Mouse (Mus musculus) forebrain, embryonic 11.5 days (tissue): ENCODE results near the gene Neb. TPM values are rescaled to one million over a fixed set of nuclear protein-coding genes. Genes with fewer than 3 reads are reported as not detected.

Experiments used
- ATAC-seq: fragments of 200-750 bp; cut with Nextera tagmentation; replicated peaks from 2 replicates; pipeline ENCODE4 v1.8.0; 2017; ENCODE audit warnings: moderate TSS enrichment; ENCODE audit not compliant: low FRiP score
- DNase-seq: peaks from one replicate; pipeline ENCODE4 v3.0.0-alpha.2; 2017; ENCODE audit warnings: low spot score
- H3K27ac ChIP-seq: fragments of 300-500 bp; sonication (generic); 2 replicates; pipeline ENCODE4 v1.5.1; 2014; ENCODE audit warnings: low read depth, low read length
- H3K27me3 ChIP-seq: fragments of 300-500 bp; sonication (generic); 2 replicates; pipeline ENCODE4 v1.6.1; 2014; ENCODE audit warnings: mild to moderate bottlenecking, low read length, mixed read lengths; ENCODE audit not compliant: control insufficient read depth, insufficient read depth
- H3K36me3 ChIP-seq: fragments of 300-500 bp; sonication (generic); 2 replicates; pipeline ENCODE4 v1.6.1; 2014; ENCODE audit warnings: mild to moderate bottlenecking, low read length, moderate library complexity, mixed read lengths; ENCODE audit not compliant: control insufficient read depth, insufficient read depth
- H3K4me1 ChIP-seq: fragments of 300-500 bp; sonication (generic); replicated peaks from 2 replicates; pipeline ENCODE4 v1.6.1; 2014; ENCODE audit warnings: low read length, mixed read lengths; ENCODE audit not compliant: control insufficient read depth, insufficient read depth
- H3K4me2 ChIP-seq: fragments of 300-500 bp; sonication (generic); 2 replicates; pipeline ENCODE4 v1.6.1; 2014; ENCODE audit warnings: low read depth, mild to moderate bottlenecking, low read length, moderate library complexity, mixed read lengths; ENCODE audit not compliant: severe bottlenecking
- H3K4me3 ChIP-seq: fragments of 300-500 bp; sonication (generic); 2 replicates; pipeline ENCODE4 v1.5.1; 2014; ENCODE audit warnings: low read depth, low read length
- H3K9ac ChIP-seq: fragments of 300-500 bp; sonication (generic); 2 replicates; pipeline ENCODE4 v1.6.1; 2014; ENCODE audit warnings: low read length
- H3K9me3 ChIP-seq: fragments of 300-500 bp; sonication (generic); 2 replicates; pipeline ENCODE4 v1.6.1; 2016; ENCODE audit warnings: low read length, mixed read lengths; ENCODE audit not compliant: control insufficient read depth
- WGBS: fragments of 180-500 bp; shearing (Covaris S2); extraction: QIAGEN DNeasy Blood & Tissue Kit; methylation state at CpG from one replicate; pipeline ENCODE4 v1.1.7; 2014; 5-methylcytosine and 5-hydroxymethylcytosine counted together
- polyA plus RNA-seq: library from polyadenylated mRNA; unstranded; fragments of >200 nt; fragmentation: Nextera tagmentation; extraction: Ambion mirVana; gene quantifications from 2 replicates; pipeline ENCODE4 v1.2.1, GENCODE M21; 2014

Gene Neb
- polyA plus RNA-seq, 1 experiment from 2014 or later, result 0.39 TPM

- Histone ChIP-seq H3K4me3 (no peak overlapping the region), H3K4me2 (no peak overlapping the region), H3K9ac (no peak overlapping the region), H3K4me1 (no peaks in the 10 kb centered on the region), H3K36me3 (no peaks in the 10 kb centered on the region), H3K27ac (no peak overlapping the region), H3K9me3 (no peaks in the 10 kb centered on the region), H3K27me3 (no peaks in the 10 kb centered on the region)
- DNase-seq, result no peak
- WGBS, result 89% methylated on average over 6 of the region's 6 CpGs
- ATAC-seq, result no peak
These were observed 8.2 kb upstream of the Neb start for GRCm38 (mm10) chr2:52386451-52386850.

GRCm38 (mm10) chr2:52386037-52386436, 7.8 kb upstream of the Neb start:
- 74% methylated on average over 7 of the region's 7 CpGs for WGBS

GRCm38 (mm10) chr2:52378848-52379261, 581 bp upstream of the Neb start:
- H3K36me3 ChIP-seq, result no peaks in the 10 kb centered on the region
- H3K9me3 ChIP-seq, result no peaks in the 10 kb centered on the region
- ATAC-seq (no peak), DNase-seq (no peak)
- no peaks in the 10 kb centered on the region for H3K4me1 ChIP-seq
- no peak overlapping the region for H3K4me3 ChIP-seq
- WGBS, result 76% methylated on average over 10 of the region's 10 CpGs
- no peak overlapping the region for H3K27ac ChIP-seq
- no peak overlapping the region for H3K9ac ChIP-seq
- no peaks in the 10 kb centered on the region; the same call in 1 of the 2 replicates for H3K27me3 ChIP-seq
- no peak overlapping the region for H3K4me2 ChIP-seq

More at GRCm38 (mm10) chr2:52386037-52386436, 7.8 kb upstream of the Neb start:
- Histone ChIP-seq H3K9ac (no peak overlapping the region), H3K36me3 (no peaks in the 10 kb centered on the region), H3K27ac (no peak overlapping the region), H3K4me3 (no peak overlapping the region), H3K9me3 (no peaks in the 10 kb centered on the region), H3K27me3 (no peaks in the 10 kb centered on the region), H3K4me2 (no peak overlapping the region), H3K4me1 (no peaks in the 10 kb centered on the region)
- no peak for ATAC-seq
- DNase-seq, result no peak

- 52% methylated on average over 13 of the region's 13 CpGs for WGBS
- no peaks in the 10 kb centered on the region for H3K4me1 ChIP-seq
- H3K9me3 ChIP-seq, result no peaks in the 10 kb centered on the region
- DNase-seq, result no peak
- H3K9ac ChIP-seq, result no peak overlapping the region
- no peaks in the 10 kb centered on the region; the same call in 1 of the 2 replicates for H3K27me3 ChIP-seq
- H3K4me3 ChIP-seq, result no peak overlapping the region
- H3K4me2 ChIP-seq, result no peak overlapping the region
- H3K27ac ChIP-seq, result no peak overlapping the region
- H3K36me3 ChIP-seq, result no peaks in the 10 kb centered on the region
- ATAC-seq, result no peak
These were observed 397 bp downstream of the Neb start for GRCm38 (mm10) chr2:52377706-52378447.

- ATAC-seq, result no peak
- 89% methylated on average over 6 of the region's 6 CpGs for WGBS
These were observed 3.6 kb downstream of the Neb start for GRCm38 (mm10) chr2:52374706-52375105.

GRCm38 (mm10) chr2:52372480-52372879, 5.8 kb downstream of the Neb start:
- ATAC-seq (no peak), DNase-seq (no peak)
- no peak overlapping the region for H3K9ac ChIP-seq
- no peaks in the 10 kb centered on the region; the same call in 1 of the 2 replicates for H3K27me3 ChIP-seq
- WGBS, result 89% methylated on average over 6 of the region's 6 CpGs
- no peaks in the 10 kb centered on the region for H3K4me1 ChIP-seq
- no peaks in the 10 kb centered on the region for H3K9me3 ChIP-seq
- H3K4me2 ChIP-seq, result no peak overlapping the region
- no peak overlapping the region for H3K27ac ChIP-seq
- no peaks in the 10 kb centered on the region for H3K36me3 ChIP-seq
- no peak overlapping the region for H3K4me3 ChIP-seq

More at GRCm38 (mm10) chr2:52374706-52375105, 3.6 kb downstream of the Neb start:
- no peaks in the 10 kb centered on the region; the same call in 1 of the 2 replicates for H3K27me3 ChIP-seq
- H3K36me3 ChIP-seq, result no peaks in the 10 kb centered on the region
- no peaks in the 10 kb centered on the region for H3K4me1 ChIP-seq
- H3K27ac ChIP-seq, result no peak overlapping the region
- DNase-seq, result no peak
- no peak overlapping the region for H3K4me2 ChIP-seq
- no peak overlapping the region for H3K9ac ChIP-seq
- no peak overlapping the region for H3K4me3 ChIP-seq
- no peaks in the 10 kb centered on the region for H3K9me3 ChIP-seq

GRCm38 (mm10) chr2:52372080-52372479, 6.2 kb downstream of the Neb start:
- no peaks in the 10 kb centered on the region for H3K9me3 ChIP-seq
- H3K4me2 ChIP-seq, result no peak overlapping the region
- H3K27me3 ChIP-seq, result no peaks in the 10 kb centered on the region; the same call in 1 of the 2 replicates
- no peaks in the 10 kb centered on the region for H3K36me3 ChIP-seq
- no peak for DNase-seq
- ATAC-seq, result no peak
- 94% methylated on average over 4 of the region's 4 CpGs for WGBS
- H3K4me3 ChIP-seq, result no peak overlapping the region
- no peak overlapping the region for H3K9ac ChIP-seq
- no peaks in the 10 kb centered on the region for H3K4me1 ChIP-seq
- H3K27ac ChIP-seq, result no peak overlapping the region

GRCm38 (mm10) chr2:52371066-52371465, 7.2 kb downstream of the Neb start:
- Histone ChIP-seq H3K27ac (no peak overlapping the region), H3K4me1 (no peaks in the 10 kb centered on the region), H3K9ac (no peak overlapping the region), H3K27me3 (no peaks in the 10 kb centered on the region; the same call in 1 of the 2 replicates), H3K4me3 (no peak overlapping the region), H3K36me3 (no peaks in the 10 kb centered on the region), H3K4me2 (no peak overlapping the region), H3K9me3 (no peaks in the 10 kb centered on the region)
- WGBS, result 61% methylated on average over 2 of the region's 2 CpGs
- no peak for ATAC-seq
- no peak for DNase-seq

- no peaks in the 10 kb centered on the region for H3K9me3 ChIP-seq
- no peaks in the 10 kb centered on the region for H3K36me3 ChIP-seq
- DNase-seq, result no peak
- H3K27me3 ChIP-seq, result no peaks in the 10 kb centered on the region
- no peak overlapping the region for H3K27ac ChIP-seq
- H3K4me3 ChIP-seq, result no peak overlapping the region
- no peaks in the 10 kb centered on the region for H3K4me1 ChIP-seq
- no peak for ATAC-seq
- no peak overlapping the region for H3K4me2 ChIP-seq
- no peak overlapping the region for H3K9ac ChIP-seq
- 93% methylated on average over 6 of the region's 6 CpGs for WGBS
These were observed 8.7 kb downstream of the Neb start for GRCm38 (mm10) chr2:52369622-52370021.
